Mouse (Mus musculus): ENCODE data around the gene Shmt2.

Shmt2 gene

GRCm38 (mm10) chr10:127511634-127512306 is 10.5 kb downstream of the Shmt2 start:
- DNase-seq: peak in 1 of 2 experiments; percentile 46

GRCm38 (mm10) chr10:127510895-127511617 is 11.2 kb downstream of the Shmt2 start:
- no peak for DNase-seq

DNA sequence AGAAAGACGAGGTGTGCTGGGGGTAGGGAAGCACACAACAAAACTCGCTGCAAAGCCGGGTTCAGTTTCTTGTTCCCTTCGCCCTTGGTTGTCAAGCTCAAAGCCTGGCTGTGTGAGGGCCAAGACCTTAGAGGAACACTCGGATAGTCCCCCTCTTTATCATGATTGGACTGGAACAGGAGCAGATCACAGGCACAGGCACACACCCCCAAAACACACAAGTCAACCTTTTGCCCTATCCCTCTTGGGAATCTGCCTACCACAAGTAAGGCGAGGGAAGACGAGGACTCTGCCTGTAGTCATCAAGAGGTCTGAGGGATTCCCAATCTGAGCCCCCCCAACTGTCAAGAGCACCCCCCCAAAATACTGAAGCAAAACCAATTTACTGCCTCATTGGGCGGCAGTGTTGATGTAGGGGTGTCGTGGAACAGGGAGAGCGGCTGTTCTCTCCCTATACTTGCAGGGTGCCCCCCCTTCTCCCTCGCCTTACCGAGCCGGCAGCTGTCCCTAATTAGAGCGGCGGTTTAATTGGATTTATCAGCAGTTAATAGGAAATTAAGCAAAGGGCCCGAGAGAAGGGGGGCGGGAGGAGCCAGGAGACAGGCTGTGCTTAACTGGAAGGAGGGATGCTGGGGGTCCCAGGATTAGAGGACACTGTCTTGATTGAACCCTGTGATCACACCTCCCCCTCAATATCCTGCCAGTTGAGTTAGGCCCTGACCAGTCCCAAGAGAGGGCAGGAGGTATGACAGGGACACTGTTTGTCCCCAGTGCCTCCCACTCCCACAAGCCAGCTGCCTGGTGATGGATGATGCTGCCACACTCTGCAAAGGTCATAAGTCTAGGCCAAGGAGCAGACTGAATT is 12.2 kb downstream of the Shmt2 start:
- DNase-seq: no peak

- DNase-seq: peak; percentile 88 to 92
These were observed 13.0 kb downstream of the Shmt2 start for GRCm38 (mm10) chr10:127509051-127509836.

- DNase-seq: peak; percentile 80 to 82
These were observed 14.0 kb downstream of the Shmt2 start for GRCm38 (mm10) chr10:127508239-127508638.

GRCm38 (mm10) chr10:127500894-127501893 is 21.1 kb downstream of the Shmt2 start, which contains the start of gene Stac3:
TSS of gene Stac3 (plus strand) at chr10:127501686.
- no peak for DNase-seq

- DNase-seq: no peak
These were observed 22.2 kb downstream of the Shmt2 start for GRCm38 (mm10) chr10:127500042-127500441.

DNA sequence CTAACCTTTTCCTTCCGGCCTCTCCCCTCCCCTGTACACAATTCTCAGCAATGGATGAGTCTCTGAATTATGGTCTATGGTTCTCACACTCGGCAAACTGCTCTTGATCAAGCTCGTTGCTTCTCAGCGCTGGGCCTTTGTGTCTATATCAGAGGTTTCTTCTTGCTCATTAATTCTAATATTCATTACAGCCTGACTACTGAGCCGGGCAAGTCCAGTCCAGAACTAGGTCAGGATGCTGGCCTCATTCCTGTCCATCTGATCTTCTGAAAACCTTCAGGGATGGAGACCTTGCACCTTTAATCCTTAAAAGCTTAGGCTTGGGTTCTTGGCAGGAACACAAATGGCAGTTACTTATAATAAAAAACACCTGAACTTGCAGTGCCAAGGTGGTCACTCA is 22.7 kb downstream of the Shmt2 start:
- no peak for DNase-seq

DNA sequence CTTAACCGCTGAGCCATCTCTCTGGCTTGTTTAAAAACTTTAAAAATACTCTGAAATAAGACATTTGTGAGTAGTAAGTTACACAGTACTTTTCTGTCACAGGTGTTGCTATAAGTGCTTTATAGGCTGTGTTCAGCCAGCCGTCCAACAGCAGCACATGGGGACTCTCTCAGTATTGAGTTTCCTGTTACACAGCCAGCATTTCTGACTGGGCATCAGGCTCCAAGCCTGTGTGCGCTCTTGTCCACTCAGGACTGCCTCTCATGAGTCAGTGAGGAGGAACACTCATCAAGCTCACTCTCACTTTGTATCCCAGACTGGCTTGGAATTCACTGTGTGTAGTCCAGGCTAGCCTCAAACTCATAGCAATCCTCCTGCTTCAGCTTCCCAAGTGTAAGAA is 26.1 kb downstream of the Shmt2 start:
- no peak for DNase-seq

- DNase-seq: no peak
These were observed 30.1 kb downstream of the Shmt2 start for GRCm38 (mm10) chr10:127492118-127492517.

DNA sequence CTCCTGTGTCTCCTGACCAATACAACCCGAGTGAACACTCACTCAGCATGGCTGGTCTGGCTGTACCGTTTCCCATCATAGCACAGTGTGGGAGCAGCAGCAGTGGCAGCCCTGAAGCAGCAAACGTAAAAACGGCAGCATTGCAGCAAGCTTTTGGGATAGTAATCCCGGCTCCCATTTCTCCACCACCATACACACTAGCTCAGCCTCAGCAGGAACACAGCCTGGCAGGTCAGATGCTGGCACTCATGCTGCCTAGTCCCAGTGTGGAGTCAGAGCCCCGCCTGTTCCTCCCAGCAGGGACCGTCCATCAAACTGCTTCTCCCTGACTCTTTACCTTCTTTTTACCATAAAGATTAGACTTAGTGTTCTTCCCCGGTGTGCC is 31.1 kb downstream of the Shmt2 start:
- no peak for DNase-seq

DNA sequence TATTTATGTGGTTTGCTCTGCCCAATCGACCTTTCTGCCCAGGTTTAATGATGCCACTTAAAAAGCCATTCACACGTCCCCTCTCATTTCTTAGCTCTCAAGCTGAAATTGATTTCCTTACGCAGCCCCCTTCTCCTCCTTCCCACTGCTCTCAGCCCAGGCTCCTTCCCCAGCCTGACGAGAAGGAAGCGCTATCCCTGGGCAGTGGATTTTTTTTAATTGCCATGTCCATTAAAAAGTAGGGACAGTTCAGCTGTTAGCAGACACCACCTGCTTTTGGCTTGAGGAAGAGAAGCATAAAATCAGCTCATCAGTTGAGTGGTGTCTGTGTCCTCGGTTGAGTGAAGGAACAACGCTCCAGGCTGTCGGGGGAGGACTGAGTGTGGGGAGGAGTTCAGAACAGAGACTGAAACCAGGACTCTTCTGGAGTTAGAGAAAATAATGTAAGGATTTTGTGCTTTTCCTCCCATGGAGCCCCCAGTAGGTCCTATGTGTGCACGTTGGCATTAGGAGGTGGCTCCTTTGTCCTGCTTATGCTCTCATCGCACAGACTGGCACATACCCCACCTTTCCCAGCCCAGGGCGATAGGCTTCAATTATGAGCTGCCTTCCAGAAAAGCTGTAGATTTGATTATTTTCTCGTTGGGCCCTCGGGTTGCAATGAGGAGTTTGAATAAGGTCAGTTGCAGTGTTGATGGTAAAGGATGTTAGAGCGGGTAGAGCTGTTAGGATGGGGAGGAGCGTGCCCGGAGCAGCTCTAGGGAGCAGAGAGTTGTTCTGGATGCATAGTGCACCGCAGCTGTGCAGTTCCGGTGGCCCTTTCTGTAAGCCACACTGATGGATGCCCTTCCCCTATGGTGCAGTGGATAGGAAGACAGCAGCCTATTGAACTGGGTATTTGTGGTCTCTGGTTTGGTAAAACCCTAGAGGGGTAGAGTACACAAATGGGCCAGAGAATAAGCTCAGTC is 31.8 kb downstream of the Shmt2 start:
- DNase-seq: no peak

- no peak for DNase-seq
These were observed 33.4 kb downstream of the Shmt2 start for GRCm38 (mm10) chr10:127488856-127489255.

GRCm38 (mm10) chr10:127485235-127485634 is 37.0 kb downstream of the Shmt2 start:
- DNase-seq: no peak

DNA sequence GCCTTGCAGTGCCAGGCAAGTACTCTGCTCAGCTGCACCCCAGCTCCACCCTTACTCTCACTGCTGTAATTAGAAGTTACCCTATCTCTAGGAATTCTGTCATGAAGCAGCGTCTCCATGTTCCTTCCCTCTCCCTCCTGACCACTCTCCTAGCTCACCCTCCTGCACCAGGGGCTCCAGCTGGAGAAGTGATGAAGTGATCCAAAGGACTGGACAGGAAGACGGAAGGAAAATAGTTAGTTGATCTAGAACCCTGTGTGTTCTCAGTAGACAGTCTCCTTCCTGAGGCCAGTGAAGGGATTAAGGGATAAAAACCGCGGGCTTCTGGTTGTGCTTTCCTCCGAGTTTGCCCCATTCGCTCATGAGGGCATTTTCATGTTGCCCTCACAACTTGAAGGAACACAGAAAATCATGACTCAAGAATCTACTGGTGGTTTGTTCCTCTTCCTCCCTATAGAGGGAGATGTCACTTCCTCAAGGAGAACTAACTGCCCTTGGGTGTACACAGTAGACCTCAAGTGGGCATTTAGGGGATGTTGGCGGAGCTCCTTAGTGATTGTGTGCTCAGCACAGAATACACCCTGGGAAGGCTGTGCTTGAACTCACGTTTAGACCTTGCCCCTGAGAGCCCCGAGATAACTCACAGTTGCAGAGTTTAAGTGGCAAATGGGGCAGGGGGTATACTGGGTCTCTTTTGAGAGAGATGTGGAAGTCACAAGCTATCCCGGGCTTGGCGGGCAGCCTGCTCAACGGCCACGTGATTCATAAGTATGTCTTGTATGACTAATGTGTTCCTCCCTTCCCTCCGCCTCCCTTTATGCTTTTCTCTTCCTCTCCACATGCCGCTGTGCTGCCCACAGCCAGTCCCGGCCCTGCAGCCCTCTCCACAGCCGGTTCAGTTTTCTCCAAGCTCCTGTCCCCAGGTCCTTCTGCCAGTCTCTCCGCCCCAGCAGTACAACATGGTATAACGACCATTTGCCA is 41.1 kb downstream of the Shmt2 start:
- peak; percentile 67 to 76 for DNase-seq

DNA sequence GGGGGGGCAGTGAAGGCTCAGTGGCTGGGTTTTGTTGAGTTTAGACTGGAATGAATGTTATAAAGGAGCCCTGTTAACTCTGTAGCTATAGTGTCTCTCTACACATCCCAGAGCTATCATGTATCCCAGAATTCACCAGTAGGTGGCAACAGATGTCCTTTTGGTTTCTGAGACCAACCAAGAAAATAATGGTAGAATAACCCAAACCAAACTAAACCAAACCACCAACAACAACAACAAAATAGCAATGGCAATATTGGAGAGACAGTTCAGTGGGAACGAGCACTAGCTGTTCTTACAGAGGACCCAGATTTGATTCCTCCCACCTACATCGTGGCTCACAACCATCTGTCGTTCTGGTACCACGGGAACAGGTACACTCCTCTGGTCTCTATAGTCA is 43.1 kb downstream of the Shmt2 start:
- DNase-seq: peak in 1 of 2 experiments; percentile 57

DNA sequence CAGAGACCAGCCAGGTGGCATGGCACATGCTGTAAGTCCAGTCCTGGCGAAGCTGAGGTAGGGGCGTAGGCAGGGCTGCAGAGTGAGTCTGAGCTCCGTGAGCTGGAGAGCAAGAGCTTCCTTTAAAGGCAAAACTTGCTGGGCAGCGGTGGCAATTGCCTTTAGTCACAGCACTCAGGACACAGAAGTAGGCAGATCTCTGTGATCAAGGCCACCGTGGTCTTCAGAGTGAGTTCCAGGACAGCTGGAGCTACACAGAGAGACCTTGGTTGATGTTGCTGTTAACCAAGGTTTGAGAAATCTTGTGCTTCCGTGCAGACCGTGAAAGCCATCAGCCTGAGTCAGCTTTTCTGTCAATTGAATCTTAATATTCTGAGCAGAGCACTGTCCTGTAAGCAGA is 44.9 kb downstream of the Shmt2 start:
- DNase-seq: no peak

DNA sequence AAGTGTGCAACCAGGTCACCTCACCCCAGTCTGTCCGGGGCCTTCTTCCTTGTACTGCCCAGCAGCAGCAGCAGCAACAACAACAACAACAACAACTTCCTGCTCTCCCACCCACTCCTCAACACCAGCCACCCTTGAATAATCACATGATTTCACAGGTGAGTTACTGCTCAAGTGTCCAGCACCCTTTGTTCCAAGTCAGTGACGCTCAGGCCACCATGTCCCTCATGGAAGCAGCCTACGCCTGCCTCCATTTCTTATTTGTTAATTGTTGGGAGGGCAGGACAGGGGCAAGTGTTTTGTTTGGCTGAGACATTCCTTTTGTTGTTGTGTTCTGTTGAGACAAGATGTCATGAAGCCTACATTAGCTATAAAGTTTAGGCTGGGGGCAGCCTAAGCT is 45.7 kb downstream of the Shmt2 start:
- DNase-seq: no peak

GRCm38 (mm10) chr10:127475175-127475574 is 47.1 kb downstream of the Shmt2 start:
- no peak for DNase-seq

Measured in kidney, postnatal 25 days (tissue).